Mouse (Mus musculus): ENCODE data around the gene Gm28053.

Gene Gm28053

DNA sequence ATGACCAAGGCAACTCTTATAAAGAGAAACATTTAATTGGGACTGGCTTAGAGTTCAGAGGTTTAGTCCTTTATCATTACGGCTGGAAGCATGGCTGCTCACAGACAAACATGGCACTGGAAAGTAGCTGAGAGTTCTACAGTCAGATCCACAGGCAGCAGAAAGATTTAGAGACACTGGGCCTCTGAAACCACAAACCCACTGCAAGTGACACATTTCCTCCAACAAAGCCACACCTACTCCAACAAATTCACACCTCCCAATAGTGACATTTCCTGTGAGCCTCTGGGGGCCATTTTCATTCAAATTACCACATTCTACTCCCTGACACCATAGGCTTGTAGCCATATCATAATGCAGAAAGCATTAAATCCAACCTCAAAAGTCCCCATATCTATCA lies 83.5 kb downstream of the Gm28053 start:
- in situ Hi-C loops (cut with MboI, MseI): no loop called here

Measured in regulatory T cell (primary cell).